Mouse (Mus musculus) heart, embryonic 14.5 days (tissue): ENCODE results near the gene Thsd7b. TPM values are rescaled to one million over a fixed set of nuclear protein-coding genes. Genes with fewer than 3 reads are reported as not detected.
"Not testable (repeated sequence)": the region's sequence is repeated elsewhere in the genome, so short reads cannot be mapped to it uniquely, and the experiment has no call there.

Experiments used
- ATAC-seq: fragments of 200-750 bp; cut with Nextera tagmentation; 2 replicates; pipeline ENCODE4 v1.8.0; 2017; ENCODE audit warnings: low read depth, moderate TSS enrichment; ENCODE audit not compliant: insufficient number of reproducible peaks, insufficient read depth, low FRiP score
- H3K27ac ChIP-seq, 2 experiments: fragments of 200-500 bp in 1 of 2; fragments of 300-500 bp in 1 of 2; sonication (generic) in 1 of 2; replicated peaks in 1 of 2; 2 replicates each; pipeline ENCODE4 v1.5.1; 2012 to 2014; ENCODE audit warnings: low read depth in 2 of 2, low read length in 2 of 2, control low read depth in 1 of 2, mild to moderate bottlenecking in 1 of 2, mixed read lengths in 1 of 2; ENCODE audit not compliant: control insufficient read depth in 1 of 2, insufficient read depth in 1 of 2
- H3K27me3 ChIP-seq: fragments of 300-500 bp; sonication (generic); 2 replicates; pipeline ENCODE4 v1.6.1; 2014; ENCODE audit warnings: mild to moderate bottlenecking, low read length, control low read depth; ENCODE audit not compliant: control insufficient read depth, insufficient read depth
- H3K36me3 ChIP-seq: fragments of 300-500 bp; sonication (generic); 2 replicates; pipeline ENCODE4 v1.6.1; 2014; ENCODE audit warnings: mild to moderate bottlenecking, control low read depth, low read length, mixed read lengths; ENCODE audit not compliant: control insufficient read depth, insufficient read depth
- H3K4me1 ChIP-seq, 2 experiments: fragments of 200-500 bp in 1 of 2; fragments of 300-500 bp in 1 of 2; sonication (generic) in 1 of 2; 2 replicates each; pipeline ENCODE4 v1.6.1; 2012 to 2014; ENCODE audit warnings: low read length in 2 of 2, control low read depth in 1 of 2, mixed read lengths in 1 of 2; ENCODE audit not compliant: control insufficient read depth in 2 of 2, insufficient read depth in 2 of 2
- H3K4me2 ChIP-seq: fragments of 300-500 bp; sonication (generic); 2 replicates; pipeline ENCODE4 v1.6.1; 2014; ENCODE audit warnings: mild to moderate bottlenecking, low read length
- H3K4me3 ChIP-seq, 2 experiments: fragments of 200-500 bp in 1 of 2; fragments of 300-500 bp in 1 of 2; sonication (generic) in 1 of 2; 2 replicates each; pipeline ENCODE4 v1.5.1; 2012 to 2014; ENCODE audit warnings: low read length in 2 of 2, mild to moderate bottlenecking in 2 of 2, control low read depth in 1 of 2, low read depth in 1 of 2, moderate library complexity in 1 of 2; ENCODE audit not compliant: control insufficient read depth in 1 of 2, insufficient read depth in 1 of 2
- H3K9ac ChIP-seq: fragments of 300-500 bp; sonication (generic); 2 replicates; pipeline ENCODE4 v1.6.1; 2014; ENCODE audit warnings: mild to moderate bottlenecking, low read length
- H3K9me3 ChIP-seq: fragments of 300-500 bp; sonication (generic); 2 replicates; pipeline ENCODE4 v1.6.1; 2016; ENCODE audit warnings: low read length, control low read depth; ENCODE audit not compliant: control insufficient read depth
- WGBS: fragments of 180-500 bp; shearing (Covaris S2); extraction: QIAGEN DNeasy Blood & Tissue Kit; methylation state at CpG from one replicate; pipeline ENCODE4 v1.1.7; 2014; 5-methylcytosine and 5-hydroxymethylcytosine counted together
- polyA plus RNA-seq: library from polyadenylated mRNA; unstranded; fragments of >200 nt; fragmentation: Nextera tagmentation; extraction: Ambion mirVana; gene quantifications from 2 replicates; pipeline ENCODE4 v1.2.1, GENCODE M21; 2014

Thsd7b gene
- polyA plus RNA-seq, 1 experiment from 2014 or later, result 4.2 TPM

DNA sequence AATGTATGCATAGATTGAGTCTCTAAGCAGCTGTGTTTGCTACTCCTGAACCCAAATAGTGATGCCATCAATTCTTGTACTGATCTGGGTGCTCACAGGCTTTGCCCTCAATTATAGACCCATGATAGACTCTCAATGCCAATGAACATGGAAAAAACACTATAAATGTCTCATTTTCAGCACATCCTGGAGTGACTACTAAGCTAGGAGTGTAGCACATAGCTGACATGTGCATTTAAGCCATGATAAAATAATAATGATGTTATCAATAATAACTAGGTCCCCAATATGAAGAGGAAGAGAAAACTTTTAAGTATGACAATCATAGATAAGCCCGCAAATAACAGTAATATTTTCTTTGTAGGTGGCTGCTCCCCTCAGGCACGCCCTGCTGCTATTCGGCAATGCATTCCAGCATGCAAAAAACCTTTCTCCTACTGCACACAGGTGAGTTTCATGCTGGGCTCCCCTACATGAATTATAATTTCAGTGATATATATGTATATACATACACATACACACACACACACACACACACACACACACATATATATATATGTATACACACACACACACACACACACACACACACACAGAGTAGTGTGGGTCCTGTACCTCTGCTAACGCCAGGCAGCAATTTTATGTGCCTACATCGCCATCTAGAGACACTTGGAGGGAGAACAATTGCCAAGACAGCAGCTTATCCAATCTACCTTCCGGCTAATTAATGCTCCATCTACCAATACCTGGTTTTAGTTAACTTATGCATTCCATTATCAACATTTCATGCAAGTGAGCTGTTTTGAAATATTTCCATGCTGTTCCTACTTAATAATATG, 919.3 kb downstream of the Thsd7b start:
- no peak overlapping the region for H3K4me2 ChIP-seq
- 44% methylated on average over 6 of the region's 6 CpGs for WGBS

DNA sequence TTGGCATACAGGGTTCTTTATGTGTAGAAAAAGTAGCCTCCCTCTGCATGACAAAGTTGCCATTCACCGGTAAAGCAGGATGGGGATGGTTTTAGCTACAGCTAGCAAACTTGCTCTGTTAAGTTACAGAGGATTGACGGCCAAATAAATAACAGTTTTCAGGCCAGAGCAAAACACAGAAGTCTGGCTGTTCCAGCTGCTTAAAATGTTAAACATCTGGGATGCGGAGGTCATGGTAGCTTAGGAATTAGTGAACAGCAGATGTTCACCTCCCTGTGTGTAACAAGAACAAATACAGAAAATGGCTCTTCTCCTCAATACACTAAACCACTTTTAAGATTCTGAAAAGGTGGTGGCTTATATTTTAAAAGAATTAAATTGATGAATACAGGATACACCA, 944.3 kb downstream of the Thsd7b start:
- Histone ChIP-seq H3K9ac (no peak overlapping the region), H3K4me1 (no peaks in the 10 kb centered on the region), H3K9me3 (no peaks in the 10 kb centered on the region), H3K4me2 (no peak overlapping the region), H3K27ac (no peak overlapping the region), H3K36me3 (no peaks in the 10 kb centered on the region), H3K27me3 (no peaks in the 10 kb centered on the region), H3K4me3 (no peak overlapping the region)
- 80% methylated on average over 3 of the region's 3 CpGs for WGBS
- no peak for ATAC-seq

More for the DNA sequence above, 919.3 kb downstream of the Thsd7b start:
- Histone ChIP-seq H3K9me3 (no peaks in the 10 kb centered on the region), H3K27me3 (no peaks in the 10 kb centered on the region), H3K4me3 (no peak overlapping the region), H3K27ac (no peak overlapping the region), H3K4me1 (no peaks in the 10 kb centered on the region), H3K36me3 (no peaks in the 10 kb centered on the region), H3K9ac (no peak overlapping the region)
- ATAC-seq, result no peak

GRCm38 (mm10) chr1:130222904-130223303, 949.8 kb downstream of the Thsd7b start:
- 76% methylated on average over 2 of the region's 2 CpGs for WGBS
- ATAC-seq, result no peak
- no peak overlapping the region for H3K27ac ChIP-seq

GRCm38 (mm10) chr1:130245563-130245962, 972.5 kb downstream of the Thsd7b start:
- no peak for ATAC-seq
- H3K4me3 ChIP-seq, result no peak overlapping the region
- no peak overlapping the region for H3K9ac ChIP-seq
- 62% methylated on average over 3 of the region's 3 CpGs for WGBS
- H3K4me2 ChIP-seq, result no peak overlapping the region
- H3K36me3 ChIP-seq, result no peaks in the 10 kb centered on the region
- H3K27me3 ChIP-seq, result no peaks in the 10 kb centered on the region
- H3K27ac ChIP-seq, result no peak overlapping the region
- 0 out of 2 replicates have a peak, but pooled peaks cover 2% of the 10 kb centered on the region for H3K9me3 ChIP-seq
- H3K4me1 ChIP-seq, result no peaks in the 10 kb centered on the region

More at GRCm38 (mm10) chr1:130222904-130223303, 949.8 kb downstream of the Thsd7b start:
- Histone ChIP-seq H3K36me3 (no peaks in the 10 kb centered on the region), H3K4me2 (no peak overlapping the region), H3K4me3 (no peak overlapping the region), H3K9me3 (no peaks in the 10 kb centered on the region), H3K27me3 (no peaks in the 10 kb centered on the region), H3K4me1 (no peaks in the 10 kb centered on the region), H3K9ac (no peak overlapping the region)

GRCm38 (mm10) chr1:130246264-130246663, 973.2 kb downstream of the Thsd7b start:
- not testable (repeated sequence) for H3K9ac ChIP-seq, H3K27ac ChIP-seq, H3K4me1 ChIP-seq, H3K4me3 ChIP-seq, ATAC-seq, H3K27me3 ChIP-seq, H3K9me3 ChIP-seq, H3K4me2 ChIP-seq, H3K36me3 ChIP-seq
- 92% methylated on average over 4 of the region's 4 CpGs for WGBS

DNA sequence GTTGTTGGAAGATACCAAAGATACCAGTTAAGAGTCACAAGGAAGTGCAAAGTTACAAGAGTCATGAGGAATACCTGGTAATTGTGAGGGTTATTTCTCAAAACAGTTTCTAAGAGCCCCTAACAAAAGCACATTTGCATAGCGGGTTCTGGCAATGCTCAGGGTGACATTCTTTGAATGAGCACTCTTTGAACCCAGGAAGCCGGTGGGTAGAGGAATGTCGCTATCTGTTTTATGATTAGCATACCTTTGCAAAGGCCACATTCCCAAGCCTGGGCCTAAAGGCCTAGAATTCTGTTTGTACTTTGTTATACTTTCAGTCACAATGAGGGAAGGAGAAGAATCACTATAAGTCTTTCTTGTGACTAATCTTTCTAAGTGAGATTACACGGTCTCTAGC, 973.8 kb downstream of the Thsd7b start:
- not testable (repeated sequence) for H3K4me3 ChIP-seq, ATAC-seq, H3K27me3 ChIP-seq, H3K27ac ChIP-seq, H3K4me1 ChIP-seq, H3K4me2 ChIP-seq, H3K9me3 ChIP-seq, H3K36me3 ChIP-seq, H3K9ac ChIP-seq
- 65% methylated on average over 4 of the region's 4 CpGs for WGBS

GRCm38 (mm10) chr1:130262046-130262445, 988.9 kb downstream of the Thsd7b start:
- Histone ChIP-seq H3K4me2 (no peak overlapping the region), H3K9ac (no peak overlapping the region), H3K4me1 (no peaks in the 10 kb centered on the region), H3K36me3 (no peaks in the 10 kb centered on the region), H3K9me3 (no peaks in the 10 kb centered on the region), H3K27ac (no peak overlapping the region), H3K4me3 (no peak overlapping the region), H3K27me3 (no peaks in the 10 kb centered on the region)
- WGBS, result 79% methylated on average over 6 of the region's 6 CpGs
- ATAC-seq, result no peak
